Mouse (Mus musculus) liver, adult 2 months (tissue): ENCODE data around the gene Arhgap31.

Experiments
- CTCF ChIP-seq: fragments of 200-500 bp; IDR thresholded peaks from 2 replicates; pipeline ENCODE4 v1.5.1; 2011; ENCODE audit warnings: low read depth, low read length, control low read depth
- POLR2A ChIP-seq: fragments of 200-500 bp; IDR thresholded peaks from 2 replicates; pipeline ENCODE4 v1.6.1; 2011; ENCODE audit warnings: low read length, control low read depth; ENCODE audit not compliant: insufficient read depth; ENCODE audit errors: extremely low read depth

- TF ChIP-seq CTCF (no peak), POLR2A (no peak)
Observed at GRCm38 (mm10) chr16:38729139-38729538, 16.1 kb upstream of the Arhgap31 start.
